10 mouse cellular contexts compared by ENCODE assay signal in genomic region chr2:174936665-174937064, GRCm38 (mm10).
DNase-seq lines count a peak whose midpoint lies in the region; ATAC-seq lines count a peak whose summit lies in the region.
"Had no signal": no experiment of that assay in that cellular context is flagged by ENCODE, and none has a peak within 500 bp of the region (broad histone marks: within the 10 kb centered on the region; RNA-seq: fewer than 3 reads in every experiment).

No protein-coding gene starts in this region.

- no peak overlapping the region for H3K9ac ChIP-seq in liver, embryonic 11.5 days (ENCODE audit: low read depth, low read length)

- H3K9me3 ChIP-seq in liver, embryonic 11.5 days (ENCODE audit: control insufficient read depth, low read length) = no peaks in the 10 kb centered on the region

- no peak overlapping the region for H3K27ac ChIP-seq in liver, embryonic 11.5 days (ENCODE audit: low read depth, low read length)

- 28% methylated on average over 5 of the region's 5 CpGs for WGBS in liver, embryonic 11.5 days

- no peak overlapping the region for H3K4me3 ChIP-seq in liver, embryonic 11.5 days (ENCODE audit: low read depth, low read length)
- H3K4me3 ChIP-seq: erythroblast, embryonic 14.5 days had no signal

- no peaks in the 10 kb centered on the region for H3K27me3 ChIP-seq in liver, embryonic 11.5 days (replicated peaks; ENCODE audit: control insufficient read depth, insufficient read depth, low read length)

- no peak overlapping the region for H3K4me2 ChIP-seq in liver, embryonic 11.5 days

- no peaks in the 10 kb centered on the region for H3K36me3 ChIP-seq in liver, embryonic 11.5 days (ENCODE audit: control insufficient read depth, insufficient read depth, low read length)
- H3K36me3 ChIP-seq: G1E had no signal

- no peaks in the 10 kb centered on the region for H3K4me1 ChIP-seq in liver, embryonic 11.5 days (replicated peaks; ENCODE audit: control insufficient read depth, insufficient read depth, low read length)

- peak; percentile 12 to 21 for DNase-seq in cerebellum, postnatal 25 days
- DNase-seq in cerebellum, adult 9-10 months = no peak
- peak; percentile 6 for DNase-seq in liver
- no peak for DNase-seq in liver, embryonic 11.5 days (ENCODE audit: low spot score)
- DNase-seq in naive thymus-derived CD4-positive, alpha-beta T cell, adult 2 months (ENCODE audit: low read depth) = peak; percentile 27
- no peak for DNase-seq in gastrocnemius, postnatal 36 days
- DNase-seq in adrenal gland, adult 2 months = no peak

- ATAC-seq in liver, embryonic 11.5 days (replicated peaks; ENCODE audit: low FRiP score) = no peak
- ATAC-seq in common myeloid progenitor, adult 5-6 weeks (replicated peaks; ENCODE audit: low read depth, poor library complexity, severe bottlenecking) = peak; percentile 69

- intact Hi-C loops in gastrocnemius, postnatal 36 days (cut with DNase I) = no loop called here

Comparison
In these comparisons a context has a peak if more than half of its experiments do, and no peak if none do; other contexts are left out.
1. DNase-seq: peak in cerebellum, postnatal 25 days (2 of 2), liver (single experiment) and naive thymus-derived CD4-positive, alpha-beta T cell, adult 2 months (single experiment); none in cerebellum, adult 9-10 months (single experiment), liver, embryonic 11.5 days (single experiment), gastrocnemius, postnatal 36 days (0 of 2) and adrenal gland, adult 2 months (single experiment).